In genomic region chr8:94804546-94805340, GRCm38 (mm10) we compare ENCODE assay signal across 22 mouse cellular contexts. TPM values are rescaled to one million over a fixed set of nuclear protein-coding genes. Genes with fewer than 3 reads are reported as not detected.
DNase-seq lines count a peak whose midpoint lies in the region; ATAC-seq and TF ChIP-seq lines count a peak whose summit lies in the region.
"Had no signal": no experiment of that assay in that cellular context is flagged by ENCODE, and none has a peak within 500 bp of the region (broad histone marks: within the 10 kb centered on the region; RNA-seq: fewer than 3 reads in every experiment).

No protein-coding gene starts in this region.

- 0 out of 2 replicates have a peak, but pooled peaks cover 2% of the 10 kb centered on the region for H3K27me3 ChIP-seq in liver, postnatal 0 days (ENCODE audit: insufficient read depth, low read length)
- H3K27me3 ChIP-seq in liver, embryonic 13.5 days: peaks cover 15% of the 10 kb centered on the region
- H3K27me3 ChIP-seq in intestine, embryonic 16.5 days (replicated peaks; ENCODE audit: control insufficient read depth, insufficient read depth, low read length): no peaks in the 10 kb centered on the region
- H3K27me3 ChIP-seq: forebrain, embryonic 15.5 days had no signal

- no peak overlapping the region for H3K9ac ChIP-seq in liver, postnatal 0 days (replicated peaks)
- H3K9ac ChIP-seq in liver, embryonic 13.5 days: no peak overlapping the region
- no peak overlapping the region for H3K9ac ChIP-seq in intestine, embryonic 16.5 days (ENCODE audit: low read depth, low read length)
- H3K9ac ChIP-seq: embryonic facial prominence, embryonic 12.5 days; forebrain, embryonic 15.5 days; heart, embryonic 15.5 days; hindbrain, embryonic 14.5 days had no signal

- no peak for ATAC-seq in liver, postnatal 0 days
- peak; percentile 78 for ATAC-seq in granulocyte monocyte progenitor cell, adult 5-6 weeks (replicated peaks; ENCODE audit: poor library complexity, severe bottlenecking)
- ATAC-seq in liver, embryonic 13.5 days (ENCODE audit: low read depth): no peak
- ATAC-seq in megakaryocyte-erythroid progenitor cell, adult 5-6 weeks (replicated peaks; ENCODE audit: low FRiP score, low TSS enrichment, poor library complexity, severe bottlenecking): 0 out of 2 replicates have a peak, but pooled peaks have one; percentile 34
- no peak for ATAC-seq in intestine, embryonic 16.5 days
- ATAC-seq: forebrain, embryonic 15.5 days had no signal

- TF ChIP-seq CTCF in liver, postnatal 0 days (IDR thresholded peaks at IDR 0.05; ENCODE audit: low read depth): no peak

- intact Hi-C loops in gastrocnemius, postnatal 36 days (cut with DNase I): no loop called here

- WGBS in liver, postnatal 0 days (ENCODE audit: insufficient replicate concordance): 21% methylated on average over 10 of the region's 10 CpGs
- WGBS in liver, embryonic 13.5 days (ENCODE audit: insufficient replicate concordance): 10% methylated on average over 10 of the region's 10 CpGs
- 64% methylated on average over 10 of the region's 10 CpGs for WGBS in intestine, embryonic 16.5 days

- TF ChIP-seq EP300 in liver, postnatal 0 days (IDR thresholded peaks at IDR 0.05; ENCODE audit: low read depth): no peak

- peaks cover 10% of the 10 kb centered on the region for H3K4me1 ChIP-seq in liver, postnatal 0 days (ENCODE audit: insufficient read depth)
- H3K4me1 ChIP-seq in liver, embryonic 13.5 days (replicated peaks): peaks cover 56% of the 10 kb centered on the region
- no peaks in the 10 kb centered on the region; the same call in 1 of the 2 replicates for H3K4me1 ChIP-seq in intestine, embryonic 16.5 days (ENCODE audit: control insufficient read depth, insufficient read depth, low read length)
- H3K4me1 ChIP-seq: embryonic facial prominence, embryonic 12.5 days; forebrain, embryonic 15.5 days had no signal

- no peak overlapping the region for H3K4me3 ChIP-seq in liver, postnatal 0 days (ENCODE audit: low read depth, low read length)
- H3K4me3 ChIP-seq in liver, embryonic 13.5 days (replicated peaks): no peak overlapping the region
- H3K4me3 ChIP-seq in intestine, embryonic 16.5 days (ENCODE audit: low read length): no peak overlapping the region
- H3K4me3 ChIP-seq: embryonic facial prominence, embryonic 12.5 days; forebrain, embryonic 15.5 days; heart, adult 2 months; heart, embryonic 15.5 days; hindbrain, embryonic 10.5 days had no signal

- no peaks in the 10 kb centered on the region for H3K9me3 ChIP-seq in liver, postnatal 0 days (ENCODE audit: low read length)
- no peaks in the 10 kb centered on the region for H3K9me3 ChIP-seq in liver, embryonic 13.5 days (replicated peaks)
- H3K9me3 ChIP-seq in intestine, embryonic 16.5 days (ENCODE audit: control insufficient read depth, low read length): no peaks in the 10 kb centered on the region
- H3K9me3 ChIP-seq: embryonic facial prominence, embryonic 12.5 days; forebrain, embryonic 15.5 days; heart, embryonic 15.5 days; hindbrain, embryonic 10.5 days had no signal

- H3K36me3 ChIP-seq in liver, postnatal 0 days (replicated peaks; ENCODE audit: insufficient read depth, low read length): no peaks in the 10 kb centered on the region
- no peaks in the 10 kb centered on the region for H3K36me3 ChIP-seq in liver, embryonic 13.5 days
- no peaks in the 10 kb centered on the region for H3K36me3 ChIP-seq in intestine, embryonic 16.5 days (ENCODE audit: control insufficient read depth, insufficient read depth, low read length)
- H3K36me3 ChIP-seq: embryonic facial prominence, embryonic 12.5 days; forebrain, embryonic 15.5 days; heart, embryonic 15.5 days; hindbrain, embryonic 10.5 days had no signal

- no peak overlapping the region for H3K4me2 ChIP-seq in liver, postnatal 0 days (ENCODE audit: low read depth, low read length)
- H3K4me2 ChIP-seq in liver, embryonic 13.5 days: peak overlapping the region; percentile 4; the same call in 1 of the 2 replicates
- H3K4me2 ChIP-seq in intestine, embryonic 16.5 days (ENCODE audit: low read depth, low read length): no peak overlapping the region
- H3K4me2 ChIP-seq: embryonic facial prominence, embryonic 12.5 days; forebrain, embryonic 15.5 days; heart, embryonic 11.5 days; heart, embryonic 15.5 days; hindbrain, embryonic 14.5 days had no signal

- H3K27ac ChIP-seq in liver, postnatal 0 days (ENCODE audit: low read depth): no peak overlapping the region
- no peak overlapping the region for H3K27ac ChIP-seq in liver, embryonic 13.5 days
- no peak overlapping the region for H3K27ac ChIP-seq in intestine, embryonic 16.5 days (ENCODE audit: low read length)
- H3K27ac ChIP-seq: embryonic facial prominence, embryonic 12.5 days; forebrain, embryonic 15.5 days; heart, adult 2 months; heart, embryonic 15.5 days; hindbrain, embryonic 10.5 days; hindbrain, embryonic 14.5 days had no signal

- peak; percentile 29 for DNase-seq in liver
- no peak for DNase-seq in liver, postnatal 0 days
- no peak for DNase-seq in liver, embryonic 13.5 days
- no peak for DNase-seq in gastrocnemius, postnatal 36 days
- DNase-seq in layer of hippocampus, postnatal 36 days: no peak
- DNase-seq: adrenal gland, adult 8-10 months; adrenal gland, postnatal 36 days; cerebellum, adult 2 months; cerebellum, postnatal 10 days; heart, adult 2 months; heart, postnatal 14 days had no signal

RNA-seq across cellular contexts. Expression of gene Ccl17, which starts 5.5 kb away (rescaled TPM):
- polyA plus RNA-seq in liver, postnatal 0 days (2015; fragmentation: Nextera tagmentation; extraction: Ambion mirVana): 0.31 TPM in 1 of 2 replicates, not detected in the other
- total RNA-seq in granulocyte monocyte progenitor cell, adult 5-6 weeks (2014; fragmentation: Nextera tagmentation): not detected in 2 replicates
- total RNA-seq in granulocyte monocyte progenitor cell, adult 5-6 weeks (2017): not detected in 2 replicates
- polyA plus RNA-seq in liver, embryonic 13.5 days (2015; fragmentation: Nextera tagmentation; extraction: Ambion mirVana): 0.36 and 0.48 TPM in 2 replicates
- total RNA-seq in megakaryocyte-erythroid progenitor cell, adult 5-6 weeks (2014; fragmentation: Nextera tagmentation): 1.6 and 2.0 TPM in 2 replicates
- total RNA-seq in megakaryocyte-erythroid progenitor cell, adult 5-6 weeks (2017): 5.6 and 6.0 TPM in 2 replicates
- not detected for total RNA-seq in gastrocnemius, postnatal 36 days (2021)
- total RNA-seq in layer of hippocampus, postnatal 36 days (2021): 1 to 10 TPM; 3.7 to 4.3 TPM
- 0.29 and 1.3 TPM in 2 replicates for polyA plus RNA-seq in intestine, embryonic 16.5 days (2015; fragmentation: Nextera tagmentation; extraction: Ambion mirVana)
- total RNA-seq: gastrocnemius, postnatal 4 days; heart, adult 2 months; heart, postnatal 14 days had no signal
- polyA plus RNA-seq: embryonic facial prominence, embryonic 12.5 days; forebrain, embryonic 11.5 days; hindbrain, embryonic 10.5 days had no signal

RNA-seq across cellular contexts. Expression of gene Cx3cl1, which starts 32.9 kb away (rescaled TPM):
- 0.47 and 0.79 TPM in 2 replicates for polyA plus RNA-seq in liver, postnatal 0 days (2015; fragmentation: Nextera tagmentation; extraction: Ambion mirVana)
- total RNA-seq in granulocyte monocyte progenitor cell, adult 5-6 weeks (2014; fragmentation: Nextera tagmentation): 0.19 and 1.3 TPM in 2 replicates
- total RNA-seq in granulocyte monocyte progenitor cell, adult 5-6 weeks (2017): not detected in 2 replicates
- polyA plus RNA-seq in liver, embryonic 13.5 days (2015; fragmentation: Nextera tagmentation; extraction: Ambion mirVana): 0.39 and 0.40 TPM in 2 replicates
- total RNA-seq in megakaryocyte-erythroid progenitor cell, adult 5-6 weeks (2014; fragmentation: Nextera tagmentation): 0.35 TPM in 1 of 2 replicates, not detected in the other
- total RNA-seq in megakaryocyte-erythroid progenitor cell, adult 5-6 weeks (2017): not detected in 2 replicates
- total RNA-seq in gastrocnemius, postnatal 36 days (2021): 1 to 10 TPM in 1 of 2 experiments, under 1 TPM in 1; 0.52 to 1.6 TPM
- total RNA-seq in layer of hippocampus, postnatal 36 days (2021): 100 to 1,000 TPM; 425 TPM
- 34.7 and 47.2 TPM in 2 replicates for polyA plus RNA-seq in intestine, embryonic 16.5 days (2015; fragmentation: Nextera tagmentation; extraction: Ambion mirVana)

RNA-seq across cellular contexts. Expression of gene Coq9, which starts 33.4 kb away (rescaled TPM):
- polyA plus RNA-seq in liver, postnatal 0 days (2015; fragmentation: Nextera tagmentation; extraction: Ambion mirVana): 65.6 and 66.1 TPM in 2 replicates
- total RNA-seq in granulocyte monocyte progenitor cell, adult 5-6 weeks (2014; fragmentation: Nextera tagmentation): 49.5 and 54.4 TPM in 2 replicates
- total RNA-seq in granulocyte monocyte progenitor cell, adult 5-6 weeks (2017): 46.6 and 57.4 TPM in 2 replicates
- 51.4 and 51.5 TPM in 2 replicates for polyA plus RNA-seq in liver, embryonic 13.5 days (2015; fragmentation: Nextera tagmentation; extraction: Ambion mirVana)
- total RNA-seq in megakaryocyte-erythroid progenitor cell, adult 5-6 weeks (2014; fragmentation: Nextera tagmentation): 64.1 and 92.7 TPM in 2 replicates
- 46.0 and 49.4 TPM in 2 replicates for total RNA-seq in megakaryocyte-erythroid progenitor cell, adult 5-6 weeks (2017)
- total RNA-seq in gastrocnemius, postnatal 36 days (2021): 100 to 1,000 TPM; 411 to 443 TPM
- 10 to 100 TPM; 84.8 to 86.5 TPM for total RNA-seq in layer of hippocampus, postnatal 36 days (2021)
- 142 and 145 TPM in 2 replicates for polyA plus RNA-seq in intestine, embryonic 16.5 days (2015; fragmentation: Nextera tagmentation; extraction: Ambion mirVana)

RNA-seq across cellular contexts. Expression of gene Ciapin1, which starts 33.4 kb away (rescaled TPM):
- 36.5 and 39.4 TPM in 2 replicates for polyA plus RNA-seq in liver, postnatal 0 days (2015; fragmentation: Nextera tagmentation; extraction: Ambion mirVana)
- 45.7 and 48.0 TPM in 2 replicates for total RNA-seq in granulocyte monocyte progenitor cell, adult 5-6 weeks (2014; fragmentation: Nextera tagmentation)
- total RNA-seq in granulocyte monocyte progenitor cell, adult 5-6 weeks (2017): 46.1 and 72.3 TPM in 2 replicates
- polyA plus RNA-seq in liver, embryonic 13.5 days (2015; fragmentation: Nextera tagmentation; extraction: Ambion mirVana): 66.7 and 68.0 TPM in 2 replicates
- 52.3 and 71.1 TPM in 2 replicates for total RNA-seq in megakaryocyte-erythroid progenitor cell, adult 5-6 weeks (2014; fragmentation: Nextera tagmentation)
- total RNA-seq in megakaryocyte-erythroid progenitor cell, adult 5-6 weeks (2017): 31.6 and 38.2 TPM in 2 replicates
- total RNA-seq in gastrocnemius, postnatal 36 days (2021): 10 to 100 TPM; 31.9 to 34.4 TPM
- total RNA-seq in layer of hippocampus, postnatal 36 days (2021): 10 to 100 TPM; 71.9 to 73.9 TPM
- 79.1 and 90.1 TPM in 2 replicates for polyA plus RNA-seq in intestine, embryonic 16.5 days (2015; fragmentation: Nextera tagmentation; extraction: Ambion mirVana)

RNA-seq across cellular contexts. Expression of gene Polr2c, which starts 52.5 kb away (rescaled TPM):
- 50.6 and 52.1 TPM in 2 replicates for polyA plus RNA-seq in liver, postnatal 0 days (2015; fragmentation: Nextera tagmentation; extraction: Ambion mirVana)
- total RNA-seq in granulocyte monocyte progenitor cell, adult 5-6 weeks (2014; fragmentation: Nextera tagmentation): 57.6 and 75.3 TPM in 2 replicates
- 55.6 and 74.5 TPM in 2 replicates for total RNA-seq in granulocyte monocyte progenitor cell, adult 5-6 weeks (2017)
- polyA plus RNA-seq in liver, embryonic 13.5 days (2015; fragmentation: Nextera tagmentation; extraction: Ambion mirVana): 94.5 and 95.3 TPM in 2 replicates
- total RNA-seq in megakaryocyte-erythroid progenitor cell, adult 5-6 weeks (2014; fragmentation: Nextera tagmentation): 62.4 and 91.6 TPM in 2 replicates
- 49.2 and 93.1 TPM in 2 replicates for total RNA-seq in megakaryocyte-erythroid progenitor cell, adult 5-6 weeks (2017)
- 10 to 100 TPM; 34.3 to 44.5 TPM for total RNA-seq in gastrocnemius, postnatal 36 days (2021)
- 10 to 100 TPM; 62.4 to 71.5 TPM for total RNA-seq in layer of hippocampus, postnatal 36 days (2021)
- polyA plus RNA-seq in intestine, embryonic 16.5 days (2015; fragmentation: Nextera tagmentation; extraction: Ambion mirVana): 117 and 133 TPM in 2 replicates

Comparison
In these comparisons a context has a peak if more than half of its experiments do, and no peak if none do; other contexts are left out.
1. ATAC-seq: peak in granulocyte monocyte progenitor cell, adult 5-6 weeks (single experiment) and megakaryocyte-erythroid progenitor cell, adult 5-6 weeks (single experiment); none in liver, postnatal 0 days (single experiment), liver, embryonic 13.5 days (single experiment) and intestine, embryonic 16.5 days (single experiment).
2. RNA of gene Cx3cl1, which starts 32.9 kb away (total RNA-seq): 425 TPM in layer of hippocampus, postnatal 36 days; 0.52 to 1.6 TPM in gastrocnemius, postnatal 36 days, 0.19 to 1.3 TPM in granulocyte monocyte progenitor cell, adult 5-6 weeks and 0.35 TPM in megakaryocyte-erythroid progenitor cell, adult 5-6 weeks; every median in the first group is over 100 times any median in the second.
3. RNA of gene Coq9, which starts 33.4 kb away (total RNA-seq): 411 to 443 TPM in gastrocnemius, postnatal 36 days; 46.0 to 92.7 TPM in megakaryocyte-erythroid progenitor cell, adult 5-6 weeks, 84.8 to 86.5 TPM in layer of hippocampus, postnatal 36 days and 46.6 to 57.4 TPM in granulocyte monocyte progenitor cell, adult 5-6 weeks; every median in the first group is over 4 times any median in the second.